Mouse (Mus musculus) fibroblast of lung, adult 2 months (primary cell): ENCODE results near the gene Nudt19.
"Not testable (repeated sequence)": the region's sequence is repeated elsewhere in the genome, so short reads cannot be mapped to it uniquely, and the experiment has no call there.

Experiments used
- DNase-seq: peaks from one replicate; pipeline ENCODE4 v3.0.0-alpha.2; 2011; ENCODE audit warnings: low read depth

The Nudt19 gene

GRCm38 (mm10) chr7:35564872-35565271, 8.8 kb upstream of the Nudt19 start:
- not testable (repeated sequence) for DNase-seq

- DNase-seq, result no peak
These were observed 8.2 kb upstream of the Nudt19 start for GRCm38 (mm10) chr7:35564067-35564865.

GRCm38 (mm10) chr7:35563071-35563470, 7.0 kb upstream of the Nudt19 start:
- DNase-seq, result no peak

- DNase-seq, result no peak
These were observed 3.7 kb upstream of the Nudt19 start for GRCm38 (mm10) chr7:35559838-35560237.

- DNase-seq, result no peak
These were observed 2.6 kb upstream of the Nudt19 start for GRCm38 (mm10) chr7:35558681-35559080.

GRCm38 (mm10) chr7:35557577-35557976, 1.5 kb upstream of the Nudt19 start:
- no peak for DNase-seq

GRCm38 (mm10) chr7:35556905-35557304, 801 bp upstream of the Nudt19 start:
- DNase-seq, result no peak

GRCm38 (mm10) chr7:35555224-35556204, 590 bp downstream of the Nudt19 start:
- DNase-seq, result peak; percentile 60

GRCm38 (mm10) chr7:35554605-35555175, 1.4 kb downstream of the Nudt19 start:
- DNase-seq, result no peak

- DNase-seq, result peak; percentile 11
These were observed 2.1 kb downstream of the Nudt19 start for GRCm38 (mm10) chr7:35553751-35554604.

GRCm38 (mm10) chr7:35545881-35546280, 10.2 kb downstream of the Nudt19 start:
- peak; percentile 36 for DNase-seq

- no peak for DNase-seq
These were observed 18.5 kb downstream of the Nudt19 start, which contains the start of gene Tdrd12 for GRCm38 (mm10) chr7:35537562-35537961. Tdrd12 (minus strand) TSS chr7:35537745.

- no peak for DNase-seq
These were observed 20.2 kb downstream of the Nudt19 start for GRCm38 (mm10) chr7:35535750-35536512.

- not testable (repeated sequence) for DNase-seq
These were observed 25.6 kb downstream of the Nudt19 start for GRCm38 (mm10) chr7:35530544-35530943.

GRCm38 (mm10) chr7:35530026-35530425, 26.1 kb downstream of the Nudt19 start:
- DNase-seq, result no peak

- DNase-seq, result no peak
These were observed 29.3 kb downstream of the Nudt19 start for GRCm38 (mm10) chr7:35526795-35527194.

- no peak for DNase-seq
These were observed 54.1 kb downstream of the Nudt19 start for GRCm38 (mm10) chr7:35501995-35502394.

GRCm38 (mm10) chr7:35497516-35497915, 58.6 kb downstream of the Nudt19 start:
- DNase-seq, result no peak
